ENCODE assay signal across 9 mouse cellular contexts in genomic region chr11:5802457-5803217, GRCm38 (mm10). TPM values are rescaled to one million over a fixed set of nuclear protein-coding genes. Genes with fewer than 3 reads are reported as not detected.
DNase-seq lines count a peak whose midpoint lies in the region; ATAC-seq and TF ChIP-seq lines count a peak whose summit lies in the region.
"Had no signal": no experiment of that assay in that cellular context is flagged by ENCODE, and none has a peak within 500 bp of the region (broad histone marks: within the 10 kb centered on the region; RNA-seq: fewer than 3 reads in every experiment).

No protein-coding gene starts in this region.

- DNase-seq in heart, adult 8-10 months (ENCODE audit: low spot score), result no peak
- peak; percentile 8 for DNase-seq in midbrain, embryonic 14.5 days
- DNase-seq in skeletal muscle tissue, adult 2 months (ENCODE audit: low read depth, low spot score), result peak; percentile 55
- no peak for DNase-seq in left cerebral cortex, adult 2 months (ENCODE audit: extremely low spot score in 1 of 2, low spot score in 2 of 2)
- DNase-seq in testis, postnatal 14 days (ENCODE audit: low spot score), result no peak

- peak overlapping the region; percentile 85 for H3K9ac ChIP-seq in heart, embryonic 11.5 days (ENCODE audit: low read depth, low read length)
- no peak overlapping the region for H3K9ac ChIP-seq in midbrain, embryonic 14.5 days (replicated peaks; ENCODE audit: low read length)
- H3K9ac ChIP-seq in midbrain, embryonic 13.5 days (replicated peaks), result no peak overlapping the region
- peak overlapping the region; percentile 76 for H3K9ac ChIP-seq in heart, embryonic 16.5 days (ENCODE audit: low read length)
- H3K9ac ChIP-seq: neural tube, embryonic 15.5 days had no signal

- peak overlapping the region; percentile 82 for H3K27ac ChIP-seq in heart, embryonic 11.5 days (ENCODE audit: low read depth, low read length)
- H3K27ac ChIP-seq in midbrain, embryonic 14.5 days (replicated peaks; ENCODE audit: low read depth, low read length), result no peak overlapping the region
- no peak overlapping the region for H3K27ac ChIP-seq in midbrain, embryonic 13.5 days
- peak overlapping the region; percentile 91 for H3K27ac ChIP-seq in heart, embryonic 16.5 days (ENCODE audit: low read length)
- H3K27ac ChIP-seq in left cerebral cortex, adult 2 months, result no peak overlapping the region
- H3K27ac ChIP-seq: neural tube, embryonic 15.5 days had no signal

- H3K27me3 ChIP-seq in heart, embryonic 11.5 days (ENCODE audit: control insufficient read depth, insufficient read depth, low read length), result no peaks in the 10 kb centered on the region
- H3K27me3 ChIP-seq in midbrain, embryonic 14.5 days (ENCODE audit: control insufficient read depth, insufficient read depth, low read length), result no peaks in the 10 kb centered on the region
- no peaks in the 10 kb centered on the region for H3K27me3 ChIP-seq in midbrain, embryonic 13.5 days
- H3K27me3 ChIP-seq in heart, embryonic 16.5 days (ENCODE audit: control insufficient read depth, insufficient read depth, low read length), result no peaks in the 10 kb centered on the region
- H3K27me3 ChIP-seq: neural tube, embryonic 15.5 days had no signal

- WGBS in heart, embryonic 11.5 days (ENCODE audit: insufficient replicate concordance), result 52% methylated on average over 8 of the region's 8 CpGs
- WGBS in midbrain, embryonic 14.5 days, result 85% methylated on average over 8 of the region's 8 CpGs
- 79% methylated on average over 8 of the region's 8 CpGs for WGBS in midbrain, embryonic 13.5 days
- WGBS in heart, embryonic 16.5 days, result 44% methylated on average over 8 of the region's 8 CpGs

- H3K4me2 ChIP-seq in heart, embryonic 11.5 days, result peak overlapping the region; percentile 72
- H3K4me2 ChIP-seq in midbrain, embryonic 14.5 days (ENCODE audit: low read length), result no peak overlapping the region
- H3K4me2 ChIP-seq in midbrain, embryonic 13.5 days (replicated peaks), result no peak overlapping the region
- peak overlapping the region; percentile 55 for H3K4me2 ChIP-seq in heart, embryonic 16.5 days (ENCODE audit: low read depth, low read length)
- H3K4me2 ChIP-seq: neural tube, embryonic 15.5 days had no signal

- no peak for TF ChIP-seq CTCF in left cerebral cortex, adult 2 months (IDR thresholded peaks at IDR 0.05)

- intact Hi-C loops in left cerebral cortex, adult 2 months (cut with DNase I), result no loop called here

- H3K4me3 ChIP-seq in heart, embryonic 11.5 days (ENCODE audit: low read depth, low read length), result peak overlapping the region; percentile 64
- no peak overlapping the region for H3K4me3 ChIP-seq in midbrain, embryonic 14.5 days (replicated peaks; ENCODE audit: low read depth, low read length)
- H3K4me3 ChIP-seq in midbrain, embryonic 13.5 days (replicated peaks), result no peak overlapping the region
- peak overlapping the region; percentile 70 for H3K4me3 ChIP-seq in heart, embryonic 16.5 days (ENCODE audit: low read length)
- H3K4me3 ChIP-seq in left cerebral cortex, adult 2 months, result no peak overlapping the region
- H3K4me3 ChIP-seq: neural tube, embryonic 15.5 days had no signal

- no peak for ATAC-seq in heart, embryonic 11.5 days (replicated peaks; ENCODE audit: insufficient number of reproducible peaks, low FRiP score, low TSS enrichment)
- ATAC-seq in midbrain, embryonic 14.5 days (ENCODE audit: low FRiP score, low TSS enrichment), result no peak
- ATAC-seq in midbrain, embryonic 13.5 days, result no peak
- ATAC-seq in heart, embryonic 16.5 days (replicated peaks; ENCODE audit: extremely low read depth, insufficient read depth, low FRiP score), result no peak

- no peaks in the 10 kb centered on the region for H3K9me3 ChIP-seq in heart, embryonic 11.5 days (replicated peaks; ENCODE audit: control insufficient read depth, low read length)
- no peaks in the 10 kb centered on the region for H3K9me3 ChIP-seq in midbrain, embryonic 14.5 days (ENCODE audit: control insufficient read depth, low read length)
- no peaks in the 10 kb centered on the region for H3K9me3 ChIP-seq in midbrain, embryonic 13.5 days
- no peaks in the 10 kb centered on the region for H3K9me3 ChIP-seq in heart, embryonic 16.5 days (replicated peaks; ENCODE audit: control insufficient read depth, low read length)
- H3K9me3 ChIP-seq: neural tube, embryonic 15.5 days had no signal

- H3K4me1 ChIP-seq in heart, embryonic 11.5 days (ENCODE audit: control insufficient read depth, insufficient read depth, low read length), result peaks cover 15% of the 10 kb centered on the region
- no peaks in the 10 kb centered on the region for H3K4me1 ChIP-seq in midbrain, embryonic 14.5 days (ENCODE audit: control insufficient read depth, insufficient read depth, low read length)
- peaks cover 10% of the 10 kb centered on the region; the same call in 1 of the 2 replicates for H3K4me1 ChIP-seq in midbrain, embryonic 13.5 days (replicated peaks)
- H3K4me1 ChIP-seq in heart, embryonic 16.5 days (ENCODE audit: control insufficient read depth, insufficient read depth, low read length), result peaks cover 21% of the 10 kb centered on the region
- H3K4me1 ChIP-seq: neural tube, embryonic 15.5 days had no signal

- peaks cover 8% of the 10 kb centered on the region; the same call in 1 of the 2 replicates for H3K36me3 ChIP-seq in heart, embryonic 11.5 days (ENCODE audit: control insufficient read depth, insufficient read depth, low read length)
- H3K36me3 ChIP-seq in midbrain, embryonic 14.5 days (ENCODE audit: control insufficient read depth, insufficient read depth, low read length), result peaks cover 42% of the 10 kb centered on the region
- H3K36me3 ChIP-seq in midbrain, embryonic 13.5 days, result peaks cover 37% of the 10 kb centered on the region
- peaks cover 15% of the 10 kb centered on the region; the same call in 1 of the 2 replicates for H3K36me3 ChIP-seq in heart, embryonic 16.5 days (ENCODE audit: control insufficient read depth, insufficient read depth)

RNA-seq across cellular contexts. Expression of gene Pgam2, which starts 0.9 kb away (rescaled TPM):
- 761 and 811 TPM in 2 replicates for polyA plus RNA-seq in heart, embryonic 11.5 days (2014; fragmentation: Nextera tagmentation; extraction: Ambion mirVana)
- total RNA-seq in heart, adult 8-10 months (2022), result 1,000 to 10,000 TPM in 2 of 4 experiments, 100 to 1,000 TPM in 2; 838 to 1,132 (median 977) TPM
- polyA plus RNA-seq in midbrain, embryonic 14.5 days (2014; fragmentation: Nextera tagmentation; extraction: Ambion mirVana), result 2.1 and 2.3 TPM in 2 replicates
- 2.3 and 2.6 TPM in 2 replicates for polyA plus RNA-seq in midbrain, embryonic 13.5 days (2015; fragmentation: Nextera tagmentation; extraction: Ambion mirVana)
- polyA plus RNA-seq in heart, embryonic 16.5 days (2015; fragmentation: Nextera tagmentation; extraction: Ambion mirVana), result 1,049 and 1,143 TPM in 2 replicates
- total RNA-seq in left cerebral cortex, adult 2 months (2021), result 1 to 10 TPM; 5.4 to 9.5 TPM

RNA-seq across cellular contexts. Expression of gene Dbnl, which starts 14.3 kb away (rescaled TPM):
- polyA plus RNA-seq in heart, embryonic 11.5 days (2014; fragmentation: Nextera tagmentation; extraction: Ambion mirVana), result 88.3 and 90.3 TPM in 2 replicates
- 10 to 100 TPM; 26.4 to 33.1 (median 28.8) TPM for total RNA-seq in heart, adult 8-10 months (2022)
- polyA plus RNA-seq in midbrain, embryonic 14.5 days (2014; fragmentation: Nextera tagmentation; extraction: Ambion mirVana), result 145 and 148 TPM in 2 replicates
- 151 and 155 TPM in 2 replicates for polyA plus RNA-seq in midbrain, embryonic 13.5 days (2015; fragmentation: Nextera tagmentation; extraction: Ambion mirVana)
- polyA plus RNA-seq in heart, embryonic 16.5 days (2015; fragmentation: Nextera tagmentation; extraction: Ambion mirVana), result 82.8 and 86.7 TPM in 2 replicates
- total RNA-seq in left cerebral cortex, adult 2 months (2021), result 10 to 100 TPM; 68.0 to 68.4 TPM

RNA-seq across cellular contexts. Expression of gene Polm, which starts 35.2 kb away (rescaled TPM):
- polyA plus RNA-seq in heart, embryonic 11.5 days (2014; fragmentation: Nextera tagmentation; extraction: Ambion mirVana), result 5.1 and 5.7 TPM in 2 replicates
- total RNA-seq in heart, adult 8-10 months (2022), result 1 to 10 TPM; 1.8 to 3.3 (median 2.8) TPM
- 4.9 and 5.2 TPM in 2 replicates for polyA plus RNA-seq in midbrain, embryonic 14.5 days (2014; fragmentation: Nextera tagmentation; extraction: Ambion mirVana)
- polyA plus RNA-seq in midbrain, embryonic 13.5 days (2015; fragmentation: Nextera tagmentation; extraction: Ambion mirVana), result 6.5 and 8.2 TPM in 2 replicates
- polyA plus RNA-seq in heart, embryonic 16.5 days (2015; fragmentation: Nextera tagmentation; extraction: Ambion mirVana), result 6.2 and 6.4 TPM in 2 replicates
- total RNA-seq in left cerebral cortex, adult 2 months (2021), result 10 to 100 TPM in 1 of 2 experiments, 1 to 10 TPM in 1; 8.6 to 10.5 TPM

RNA-seq across cellular contexts. Expression of gene Urgcp, which starts 40.5 kb away (rescaled TPM):
- polyA plus RNA-seq in heart, embryonic 11.5 days (2014; fragmentation: Nextera tagmentation; extraction: Ambion mirVana), result 14.2 and 18.7 TPM in 2 replicates
- total RNA-seq in heart, adult 8-10 months (2022), result 10 to 100 TPM; 57.3 to 69.8 (median 58.6) TPM
- polyA plus RNA-seq in midbrain, embryonic 14.5 days (2014; fragmentation: Nextera tagmentation; extraction: Ambion mirVana), result 21.5 and 23.9 TPM in 2 replicates
- 24.9 and 26.5 TPM in 2 replicates for polyA plus RNA-seq in midbrain, embryonic 13.5 days (2015; fragmentation: Nextera tagmentation; extraction: Ambion mirVana)
- 39.3 and 42.2 TPM in 2 replicates for polyA plus RNA-seq in heart, embryonic 16.5 days (2015; fragmentation: Nextera tagmentation; extraction: Ambion mirVana)
- 10 to 100 TPM; 67.7 to 71.0 TPM for total RNA-seq in left cerebral cortex, adult 2 months (2021)

RNA-seq across cellular contexts. Expression of gene Aebp1, which starts 59.1 kb away (rescaled TPM):
- 21.4 and 27.7 TPM in 2 replicates for polyA plus RNA-seq in heart, embryonic 11.5 days (2014; fragmentation: Nextera tagmentation; extraction: Ambion mirVana)
- total RNA-seq in heart, adult 8-10 months (2022), result 10 to 100 TPM; 14.9 to 28.0 (median 19.4) TPM
- polyA plus RNA-seq in midbrain, embryonic 14.5 days (2014; fragmentation: Nextera tagmentation; extraction: Ambion mirVana), result 0.23 and 8.5 TPM in 2 replicates
- polyA plus RNA-seq in midbrain, embryonic 13.5 days (2015; fragmentation: Nextera tagmentation; extraction: Ambion mirVana), result 9.4 and 10.6 TPM in 2 replicates
- polyA plus RNA-seq in heart, embryonic 16.5 days (2015; fragmentation: Nextera tagmentation; extraction: Ambion mirVana), result 35.7 and 36.5 TPM in 2 replicates
- total RNA-seq in left cerebral cortex, adult 2 months (2021), result 10 to 100 TPM; 16.5 to 22.8 TPM

Comparison
In these comparisons a context has a peak if more than half of its experiments do, and no peak if none do; other contexts are left out.
1. H3K27ac ChIP-seq: peak in heart, embryonic 11.5 days (single experiment) and heart, embryonic 16.5 days (single experiment); none in midbrain, embryonic 14.5 days (single experiment), midbrain, embryonic 13.5 days (single experiment) and left cerebral cortex, adult 2 months (single experiment).
2. H3K4me2 ChIP-seq: peak in heart, embryonic 11.5 days (single experiment) and heart, embryonic 16.5 days (single experiment); none in midbrain, embryonic 14.5 days (single experiment) and midbrain, embryonic 13.5 days (single experiment).
3. H3K4me3 ChIP-seq: peak in heart, embryonic 11.5 days (single experiment) and heart, embryonic 16.5 days (single experiment); none in midbrain, embryonic 14.5 days (single experiment), midbrain, embryonic 13.5 days (single experiment) and left cerebral cortex, adult 2 months (single experiment).
4. H3K9ac ChIP-seq: peak in heart, embryonic 11.5 days (single experiment) and heart, embryonic 16.5 days (single experiment); none in midbrain, embryonic 14.5 days (single experiment) and midbrain, embryonic 13.5 days (single experiment).
5. DNase-seq: peak in midbrain, embryonic 14.5 days (single experiment) and skeletal muscle tissue, adult 2 months (single experiment); none in heart, adult 8-10 months (single experiment), left cerebral cortex, adult 2 months (0 of 2) and testis, postnatal 14 days (single experiment).
6. RNA of gene Pgam2, which starts 0.9 kb away (polyA plus RNA-seq): 1,049 to 1,143 TPM in heart, embryonic 16.5 days and 761 to 811 TPM in heart, embryonic 11.5 days; 2.3 to 2.6 TPM in midbrain, embryonic 13.5 days and 2.1 to 2.3 TPM in midbrain, embryonic 14.5 days; every median in the first group is over 100 times any median in the second.